Mouse (Mus musculus) liver, postnatal 0 days (tissue): ENCODE measurements at regions not wholly inside any gene's neighbourhood (a gene's known extent, or its start where the extent isn't known, plus 50 kb on each side); places are given as distances from the start of the nearest gene placed in this dataset.

ENCODE experiments used
- ATAC-seq: fragments of 200-750 bp; cut with Nextera tagmentation; 2 replicates; pipeline ENCODE4 v1.8.0; 2017; ENCODE audit warnings: mild to moderate bottlenecking, moderate library complexity
- DNase-seq: peaks from one replicate; pipeline ENCODE4 v3.0.0-alpha.2; 2016
- H3K27ac ChIP-seq: fragments of 300-500 bp; sonication (generic); 2 replicates; pipeline ENCODE4 v1.5.1; 2014; ENCODE audit warnings: antibody characterized with exemption, moderate library complexity, mild to moderate bottlenecking, low read depth
- H3K27me3 ChIP-seq: fragments of 300-500 bp; sonication (generic); 2 replicates; pipeline ENCODE4 v1.6.1; 2014; ENCODE audit warnings: low read length, control low read depth, mixed read lengths; ENCODE audit not compliant: insufficient read depth
- H3K36me3 ChIP-seq: fragments of 300-500 bp; sonication (generic); replicated peaks from 2 replicates; pipeline ENCODE4 v1.6.1; 2014; ENCODE audit warnings: mild to moderate bottlenecking, control low read depth, low read length, moderate library complexity, mixed read lengths; ENCODE audit not compliant: insufficient read depth
- H3K4me1 ChIP-seq: fragments of 300-500 bp; sonication (generic); 2 replicates; pipeline ENCODE4 v1.6.1; 2014; ENCODE audit warnings: antibody characterized with exemption, mild to moderate bottlenecking, control low read depth; ENCODE audit not compliant: insufficient read depth
- H3K4me2 ChIP-seq: fragments of 300-500 bp; sonication (generic); 2 replicates; pipeline ENCODE4 v1.6.1; 2014; ENCODE audit warnings: low read depth, mild to moderate bottlenecking, low read length, moderate library complexity, mixed read lengths
- H3K4me3 ChIP-seq: fragments of 300-500 bp; sonication (generic); 2 replicates; pipeline ENCODE4 v1.5.1; 2014; ENCODE audit warnings: low read depth, low read length
- H3K9ac ChIP-seq: fragments of 300-500 bp; sonication (generic); replicated peaks from 2 replicates; pipeline ENCODE4 v1.6.1; 2014; ENCODE audit warnings: mild to moderate bottlenecking, moderate library complexity
- H3K9me3 ChIP-seq: fragments of 300-500 bp; sonication (generic); 2 replicates; pipeline ENCODE4 v1.6.1; 2016; ENCODE audit warnings: mild to moderate bottlenecking, control low read depth, low read length, mixed read lengths
- CTCF ChIP-seq: sonication (generic); IDR thresholded peaks from 2 replicates; pipeline ENCODE4 v1.5.1; 2016; ENCODE audit warnings: antibody characterized with exemption, low read depth
- EP300 ChIP-seq: IDR thresholded peaks from 2 replicates; pipeline ENCODE4 v1.6.1; 2016; ENCODE audit warnings: antibody characterized with exemption, low read depth, mild to moderate bottlenecking
- WGBS: fragments of 180-500 bp; shearing (Covaris S2); extraction: QIAGEN DNeasy Blood & Tissue Kit; methylation state at CpG from one replicate; pipeline ENCODE4 v1.1.7; 2014; ENCODE audit not compliant: insufficient replicate concordance; 5-methylcytosine and 5-hydroxymethylcytosine counted together

- H3K27me3 ChIP-seq = no peaks in the 10 kb centered on the region
- no peak overlapping the region for H3K4me3 ChIP-seq
- H3K9me3 ChIP-seq = no peaks in the 10 kb centered on the region
- no peaks in the 10 kb centered on the region for H3K36me3 ChIP-seq
- 65% methylated on average over 14 of the region's 14 CpGs for WGBS
- H3K4me1 ChIP-seq = no peaks in the 10 kb centered on the region
- ATAC-seq (no peak), DNase-seq (no peak)
- H3K27ac ChIP-seq = no peak overlapping the region
- no peak overlapping the region for H3K9ac ChIP-seq
- no peak for TF ChIP-seq EP300
- TF ChIP-seq CTCF = no peak
- H3K4me2 ChIP-seq = no peak overlapping the region
These were observed 348.3 kb upstream of the Atp11b start for GRCm38 (mm10) chr3:35405621-35406079.

DNA sequence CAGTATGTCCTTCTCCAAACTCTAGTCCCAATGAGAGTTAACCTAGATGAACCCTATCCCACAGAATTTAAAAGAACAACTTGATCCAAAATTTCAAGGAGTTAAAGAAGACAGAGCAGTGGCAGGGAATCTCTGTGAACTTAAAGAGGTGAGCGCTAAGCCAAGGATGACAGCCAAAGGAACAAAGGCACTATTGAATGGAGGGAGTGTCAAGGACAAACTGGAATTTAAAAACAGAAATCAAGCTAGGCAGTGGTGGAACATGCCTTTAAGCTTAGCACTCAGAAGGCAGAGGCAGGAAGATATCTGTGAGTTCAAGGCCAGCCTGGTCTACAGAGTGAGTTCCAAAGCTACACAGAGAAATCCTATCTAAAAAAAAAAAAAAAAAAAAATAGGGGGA is 316.2 kb upstream of the Atp11b start:
- Histone ChIP-seq H3K27me3 (no peaks in the 10 kb centered on the region), H3K4me3 (no peak overlapping the region), H3K4me2 (no peak overlapping the region), H3K4me1 (no peaks in the 10 kb centered on the region), H3K27ac (no peak overlapping the region), H3K36me3 (no peaks in the 10 kb centered on the region), H3K9ac (no peak overlapping the region), H3K9me3 (no peaks in the 10 kb centered on the region)
- DNase-seq (no peak), ATAC-seq (no peak)
- no peak for TF ChIP-seq CTCF
- no peak for TF ChIP-seq EP300
- 92% methylated on average over 1 of the region's 1 CpGs for WGBS

DNA sequence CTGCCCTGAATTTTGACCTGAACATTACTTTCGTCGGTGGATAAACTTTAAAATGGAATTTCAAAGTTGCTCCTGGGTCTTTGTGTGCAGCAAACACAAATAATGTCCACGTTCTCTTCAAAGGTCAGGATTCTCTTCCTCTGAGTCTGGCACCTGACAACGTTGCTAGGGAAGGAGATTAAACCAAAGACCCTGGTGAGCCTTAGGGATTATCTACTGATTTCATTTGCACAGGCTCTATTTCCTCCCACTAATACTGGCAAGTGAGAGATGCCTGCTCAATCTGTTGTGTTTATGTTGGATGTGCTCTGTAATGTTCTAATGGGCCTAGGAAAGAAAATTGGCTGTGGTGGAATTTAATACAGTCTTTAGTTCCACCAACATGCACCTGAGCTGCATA is 291.0 kb upstream of the Atp11b start:
- no peaks in the 10 kb centered on the region for H3K27me3 ChIP-seq
- no peaks in the 10 kb centered on the region for H3K9me3 ChIP-seq

GRCm38 (mm10) chr3:35464212-35464911 is 289.5 kb upstream of the Atp11b start:
- Histone ChIP-seq H3K4me1 (no peaks in the 10 kb centered on the region), H3K9me3 (no peaks in the 10 kb centered on the region), H3K36me3 (no peaks in the 10 kb centered on the region), H3K4me3 (no peak overlapping the region), H3K27me3 (no peaks in the 10 kb centered on the region), H3K9ac (no peak overlapping the region), H3K27ac (no peak overlapping the region), H3K4me2 (no peak overlapping the region)
- no peak for TF ChIP-seq EP300
- no peak for TF ChIP-seq CTCF
- ATAC-seq (no peak), DNase-seq (no peak)
- 77% methylated on average over 11 of the region's 11 CpGs for WGBS

More for the DNA sequence above, 291.0 kb upstream of the Atp11b start:
- DNase-seq (no peak), ATAC-seq (no peak)
- Histone ChIP-seq H3K4me3 (no peak overlapping the region), H3K36me3 (no peaks in the 10 kb centered on the region), H3K9ac (no peak overlapping the region), H3K4me2 (no peak overlapping the region), H3K27ac (no peak overlapping the region), H3K4me1 (no peaks in the 10 kb centered on the region)
- WGBS = 43% methylated on average over 4 of the region's 4 CpGs
- no peak for TF ChIP-seq CTCF

DNA sequence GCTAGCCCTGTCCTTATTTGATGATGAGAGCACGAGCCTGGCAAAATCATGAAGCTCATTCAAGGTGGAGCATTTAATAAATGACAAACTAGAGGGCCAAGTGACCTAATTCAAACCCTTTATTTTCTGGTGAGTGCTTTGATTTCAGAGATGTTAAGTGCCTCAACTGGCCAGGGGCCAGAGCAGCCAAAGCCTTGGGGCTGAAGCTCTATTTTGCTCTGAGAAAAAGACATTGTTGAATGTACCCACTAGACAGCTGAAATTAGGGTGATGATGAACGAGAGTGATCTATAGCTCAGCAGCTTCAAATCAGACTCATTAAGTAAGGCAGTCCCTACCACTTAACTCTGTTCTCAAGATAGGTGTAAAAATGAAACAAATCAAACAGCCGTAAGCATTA is 287.9 kb upstream of the Atp11b start:
- H3K4me2 ChIP-seq = no peak overlapping the region
- H3K27me3 ChIP-seq = no peaks in the 10 kb centered on the region
- DNase-seq (no peak), ATAC-seq (no peak)
- WGBS = 70% methylated on average over 3 of the region's 3 CpGs
- no peaks in the 10 kb centered on the region for H3K9me3 ChIP-seq
- TF ChIP-seq EP300 = no peak
- no peak for TF ChIP-seq CTCF
- H3K9ac ChIP-seq = no peak overlapping the region
- no peak overlapping the region for H3K4me3 ChIP-seq
- H3K36me3 ChIP-seq = no peaks in the 10 kb centered on the region
- no peaks in the 10 kb centered on the region for H3K4me1 ChIP-seq
- no peak overlapping the region for H3K27ac ChIP-seq

- Histone ChIP-seq H3K4me3 (no peak overlapping the region), H3K36me3 (no peaks in the 10 kb centered on the region), H3K9me3 (no peaks in the 10 kb centered on the region), H3K27ac (no peak overlapping the region), H3K9ac (no peak overlapping the region), H3K27me3 (no peaks in the 10 kb centered on the region), H3K4me1 (no peaks in the 10 kb centered on the region), H3K4me2 (no peak overlapping the region)
- no peak for ATAC-seq
- WGBS = 84% methylated on average over 7 of the region's 7 CpGs
- no peak for TF ChIP-seq EP300
- TF ChIP-seq CTCF = no peak
- no peak for DNase-seq
These were observed 280.6 kb upstream of the Atp11b start for GRCm38 (mm10) chr3:35473351-35473750.

DNA sequence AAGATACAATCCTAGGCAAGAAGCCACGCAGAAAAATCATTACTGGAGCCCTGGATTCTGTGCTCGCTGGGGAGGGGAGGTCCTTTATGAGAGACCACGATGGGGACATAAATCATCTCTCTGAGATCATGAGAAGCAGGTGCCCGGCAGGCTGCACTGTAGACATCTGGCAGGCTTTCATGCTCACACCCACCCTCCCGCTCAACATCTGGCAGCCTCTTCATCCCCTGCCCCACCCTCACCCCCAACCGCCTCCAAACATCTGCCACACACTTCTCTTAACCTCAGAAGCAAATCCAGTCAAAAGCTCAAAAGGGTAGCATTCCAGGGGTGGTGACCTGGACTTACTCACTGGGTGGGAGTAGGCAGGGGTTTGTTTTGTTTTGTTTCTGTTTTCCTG is 279.5 kb upstream of the Atp11b start:
- Histone ChIP-seq H3K27me3 (no peaks in the 10 kb centered on the region), H3K4me1 (no peaks in the 10 kb centered on the region), H3K4me3 (no peak overlapping the region), H3K9me3 (no peaks in the 10 kb centered on the region), H3K27ac (no peak overlapping the region), H3K4me2 (no peak overlapping the region), H3K9ac (no peak overlapping the region), H3K36me3 (no peaks in the 10 kb centered on the region)
- 43% methylated on average over 6 of the region's 6 CpGs for WGBS
- DNase-seq = no peak
- TF ChIP-seq CTCF = no peak
- no peak for TF ChIP-seq EP300
- ATAC-seq = no peak
